Mouse (Mus musculus): ENCODE data around the gene Gas7.

DNA sequence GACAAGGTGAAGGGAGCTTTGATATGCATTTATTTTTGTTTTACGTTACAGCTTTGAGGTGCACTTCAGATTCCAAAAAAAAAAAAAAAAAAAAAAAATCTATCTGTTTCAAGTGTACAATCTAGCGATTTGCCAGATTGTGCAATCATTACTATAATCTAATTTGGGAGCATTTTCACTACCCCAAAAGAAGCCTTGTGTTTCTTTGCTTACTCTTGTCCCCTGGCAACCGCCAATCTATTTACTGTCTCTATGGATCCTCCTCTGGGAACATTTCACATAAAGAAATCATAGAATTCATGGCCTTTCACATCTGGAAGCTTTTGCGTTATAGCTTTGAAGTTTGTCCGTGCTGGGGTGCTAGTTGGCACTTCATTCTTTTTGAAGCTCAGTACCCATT, 3.7 kb upstream of the Gas7 start:
- no peak for TF ChIP-seq CTCF (IDR thresholded peaks at IDR 0.05)
- no peak for TF ChIP-seq EP300 (IDR thresholded peaks at IDR 0.05; ENCODE audit: insufficient read depth, low read depth, low read length)
- no peak for TF ChIP-seq POLR2A (IDR thresholded peaks at IDR 0.05; ENCODE audit: insufficient read depth, low read depth, low read length)

All from heart, adult 2 months (tissue).